Mouse (Mus musculus): Measurements from ENCODE around the gene Msh2. TPM values are rescaled to one million over a fixed set of nuclear protein-coding genes. Genes with fewer than 3 reads are reported as not detected.
A peak's percentile ranks its signal among the peaks of the same experiment; 100 is the strongest.

The Msh2 gene
- polyA plus RNA-seq (2014; fragmentation: Nextera tagmentation; extraction: Ambion mirVana), result 76.8 and 84.1 TPM in 2 replicates

GRCm38 (mm10) chr17:87671890-87672660 is at the start of gene Msh2:
Gene Msh2 (plus strand): TSS chr17:87672330.
- H3K27me3 ChIP-seq (ENCODE audit: control insufficient read depth, insufficient read depth, low read length), result no peaks in the 10 kb centered on the region
- H3K4me1 ChIP-seq (replicated peaks; ENCODE audit: control insufficient read depth, insufficient read depth, low read length), result no peaks in the 10 kb centered on the region
- peak within 1 kb of the TSS; percentile 62; the same call in 1 of the 2 replicates for H3K27ac ChIP-seq (ENCODE audit: low read depth, low read length)
- peak; percentile 99 for ATAC-seq (ENCODE audit: low FRiP score)
- H3K4me2 ChIP-seq (replicated peaks; ENCODE audit: low read depth, low read length), result peak within 1 kb of the TSS; percentile 88
- H3K9me3 ChIP-seq (ENCODE audit: control insufficient read depth, low read length), result no peaks in the 10 kb centered on the region
- no peaks in the 10 kb centered on the region for H3K36me3 ChIP-seq (ENCODE audit: control insufficient read depth, insufficient read depth, low read length)
- under 1% methylated on average over 44 of the region's 44 CpGs for WGBS
- peak within 1 kb of the TSS; percentile 88 for H3K9ac ChIP-seq (ENCODE audit: low read depth, low read length)
- peak; percentile 99 for DNase-seq (ENCODE audit: low spot score)
- peak within 1 kb of the TSS; percentile 90 for H3K4me3 ChIP-seq (ENCODE audit: low read depth, low read length)

GRCm38 (mm10) chr17:87625510-87626086 is 46.5 kb upstream of the Msh2 start:
- Histone ChIP-seq H3K4me3 (ENCODE audit: low read depth, low read length) (no peak overlapping the region), H3K36me3 (ENCODE audit: control insufficient read depth, insufficient read depth, low read length) (no peaks in the 10 kb centered on the region), H3K9me3 (ENCODE audit: control insufficient read depth, low read length) (no peaks in the 10 kb centered on the region), H3K4me1 (replicated peaks; ENCODE audit: control insufficient read depth, insufficient read depth, low read length) (no peaks in the 10 kb centered on the region), H3K4me2 (replicated peaks; ENCODE audit: low read depth, low read length) (no peak overlapping the region), H3K9ac (ENCODE audit: low read depth, low read length) (no peak overlapping the region), H3K27ac (ENCODE audit: low read depth, low read length) (no peak overlapping the region), H3K27me3 (ENCODE audit: control insufficient read depth, insufficient read depth, low read length) (no peaks in the 10 kb centered on the region)
- 76% methylated on average over 3 of the region's 3 CpGs for WGBS
- ATAC-seq (ENCODE audit: low FRiP score) (no peak), DNase-seq (ENCODE audit: low spot score) (no peak)

- Histone ChIP-seq H3K27me3 (ENCODE audit: control insufficient read depth, insufficient read depth, low read length) (no peaks in the 10 kb centered on the region), H3K9me3 (ENCODE audit: control insufficient read depth, low read length) (no peaks in the 10 kb centered on the region), H3K4me1 (replicated peaks; ENCODE audit: control insufficient read depth, insufficient read depth, low read length) (no peaks in the 10 kb centered on the region), H3K4me2 (replicated peaks; ENCODE audit: low read depth, low read length) (no peak overlapping the region), H3K9ac (ENCODE audit: low read depth, low read length) (no peak overlapping the region), H3K27ac (ENCODE audit: low read depth, low read length) (no peak overlapping the region), H3K4me3 (ENCODE audit: low read depth, low read length) (no peak overlapping the region), H3K36me3 (ENCODE audit: control insufficient read depth, insufficient read depth, low read length) (no peaks in the 10 kb centered on the region)
- DNase-seq (ENCODE audit: low spot score) (no peak), ATAC-seq (ENCODE audit: low FRiP score) (no peak)
- 94% methylated on average over 5 of the region's 5 CpGs for WGBS
Measured at GRCm38 (mm10) chr17:87628144-87628543, 44.0 kb upstream of the Msh2 start.

- H3K9ac ChIP-seq (ENCODE audit: low read depth, low read length), result no peak overlapping the region
- no peaks in the 10 kb centered on the region for H3K4me1 ChIP-seq (replicated peaks; ENCODE audit: control insufficient read depth, insufficient read depth, low read length)
- DNase-seq (ENCODE audit: low spot score) (no peak), ATAC-seq (ENCODE audit: low FRiP score) (no peak)
- no peaks in the 10 kb centered on the region for H3K9me3 ChIP-seq (ENCODE audit: control insufficient read depth, low read length)
- H3K27me3 ChIP-seq (ENCODE audit: control insufficient read depth, insufficient read depth, low read length), result no peaks in the 10 kb centered on the region
- WGBS, result 67% methylated on average over 7 of the region's 7 CpGs
- no peak overlapping the region for H3K4me2 ChIP-seq (replicated peaks; ENCODE audit: low read depth, low read length)
- no peak overlapping the region for H3K27ac ChIP-seq (ENCODE audit: low read depth, low read length)
- H3K4me3 ChIP-seq (ENCODE audit: low read depth, low read length), result no peak overlapping the region
- no peaks in the 10 kb centered on the region for H3K36me3 ChIP-seq (ENCODE audit: control insufficient read depth, insufficient read depth, low read length)
Measured at GRCm38 (mm10) chr17:87628706-87629105, 43.4 kb upstream of the Msh2 start.

- H3K27me3 ChIP-seq (ENCODE audit: control insufficient read depth, insufficient read depth, low read length), result peaks cover 36% of the 10 kb centered on the region
- H3K27ac ChIP-seq (ENCODE audit: low read depth, low read length), result no peak overlapping the region
- no peaks in the 10 kb centered on the region for H3K36me3 ChIP-seq (ENCODE audit: control insufficient read depth, insufficient read depth, low read length)
- H3K4me3 ChIP-seq (ENCODE audit: low read depth, low read length), result peak overlapping the region; percentile 53
- peak; percentile 33; the same call in 1 of the 2 replicates for ATAC-seq (ENCODE audit: low FRiP score)
- H3K4me2 ChIP-seq (replicated peaks; ENCODE audit: low read depth, low read length), result peak overlapping the region; percentile 51
- DNase-seq (ENCODE audit: low spot score), result no peak
- WGBS, result 2% methylated on average over 22 of the region's 22 CpGs
- no peaks in the 10 kb centered on the region for H3K9me3 ChIP-seq (ENCODE audit: control insufficient read depth, low read length)
- no peak overlapping the region for H3K9ac ChIP-seq (ENCODE audit: low read depth, low read length)
- no peaks in the 10 kb centered on the region for H3K4me1 ChIP-seq (replicated peaks; ENCODE audit: control insufficient read depth, insufficient read depth, low read length)
Measured at GRCm38 (mm10) chr17:87637056-87637389, 35.1 kb upstream of the Msh2 start.

GRCm38 (mm10) chr17:87639242-87639641 is 32.9 kb upstream of the Msh2 start:
- 84% methylated on average over 5 of the region's 5 CpGs for WGBS
- H3K9me3 ChIP-seq (ENCODE audit: control insufficient read depth, low read length), result no peaks in the 10 kb centered on the region

GRCm38 (mm10) chr17:87640272-87640671 is 31.9 kb upstream of the Msh2 start:
- H3K4me1 ChIP-seq (replicated peaks; ENCODE audit: control insufficient read depth, insufficient read depth, low read length), result no peaks in the 10 kb centered on the region
- no peak for ATAC-seq (ENCODE audit: low FRiP score)
- H3K27me3 ChIP-seq (ENCODE audit: control insufficient read depth, insufficient read depth, low read length), result peaks cover 29% of the 10 kb centered on the region
- no peaks in the 10 kb centered on the region for H3K36me3 ChIP-seq (ENCODE audit: control insufficient read depth, insufficient read depth, low read length)
- no peak for DNase-seq (ENCODE audit: low spot score)
- 95% methylated on average over 27 of the region's 27 CpGs for WGBS
- H3K9ac ChIP-seq (ENCODE audit: low read depth, low read length), result no peak overlapping the region
- no peak overlapping the region for H3K27ac ChIP-seq (ENCODE audit: low read depth, low read length)
- no peak overlapping the region for H3K4me2 ChIP-seq (replicated peaks; ENCODE audit: low read depth, low read length)
- H3K9me3 ChIP-seq (ENCODE audit: control insufficient read depth, low read length), result no peaks in the 10 kb centered on the region
- no peak overlapping the region for H3K4me3 ChIP-seq (ENCODE audit: low read depth, low read length)

More at GRCm38 (mm10) chr17:87639242-87639641, 32.9 kb upstream of the Msh2 start:
- H3K4me3 ChIP-seq (ENCODE audit: low read depth, low read length), result no peak overlapping the region
- H3K4me2 ChIP-seq (replicated peaks; ENCODE audit: low read depth, low read length), result no peak overlapping the region
- H3K27ac ChIP-seq (ENCODE audit: low read depth, low read length), result no peak overlapping the region
- no peaks in the 10 kb centered on the region for H3K36me3 ChIP-seq (ENCODE audit: control insufficient read depth, insufficient read depth, low read length)
- ATAC-seq (ENCODE audit: low FRiP score) (no peak), DNase-seq (ENCODE audit: low spot score) (no peak)
- H3K4me1 ChIP-seq (replicated peaks; ENCODE audit: control insufficient read depth, insufficient read depth, low read length), result no peaks in the 10 kb centered on the region
- no peak overlapping the region for H3K9ac ChIP-seq (ENCODE audit: low read depth, low read length)
- peaks cover 36% of the 10 kb centered on the region for H3K27me3 ChIP-seq (ENCODE audit: control insufficient read depth, insufficient read depth, low read length)

GRCm38 (mm10) chr17:87641006-87641405 is 31.1 kb upstream of the Msh2 start:
- no peaks in the 10 kb centered on the region for H3K4me1 ChIP-seq (replicated peaks; ENCODE audit: control insufficient read depth, insufficient read depth, low read length)
- no peak overlapping the region for H3K9ac ChIP-seq (ENCODE audit: low read depth, low read length)
- ATAC-seq (ENCODE audit: low FRiP score) (no peak), DNase-seq (ENCODE audit: low spot score) (no peak)
- peaks cover 21% of the 10 kb centered on the region for H3K27me3 ChIP-seq (ENCODE audit: control insufficient read depth, insufficient read depth, low read length)
- H3K27ac ChIP-seq (ENCODE audit: low read depth, low read length), result no peak overlapping the region
- no peaks in the 10 kb centered on the region for H3K36me3 ChIP-seq (ENCODE audit: control insufficient read depth, insufficient read depth, low read length)
- H3K4me2 ChIP-seq (replicated peaks; ENCODE audit: low read depth, low read length), result no peak overlapping the region
- no peak overlapping the region for H3K4me3 ChIP-seq (ENCODE audit: low read depth, low read length)
- 88% methylated on average over 12 of the region's 12 CpGs for WGBS
- H3K9me3 ChIP-seq (ENCODE audit: control insufficient read depth, low read length), result no peaks in the 10 kb centered on the region

- Histone ChIP-seq H3K4me3 (ENCODE audit: low read depth, low read length) (no peak overlapping the region), H3K27me3 (ENCODE audit: control insufficient read depth, insufficient read depth, low read length) (peaks cover 9% of the 10 kb centered on the region), H3K36me3 (ENCODE audit: control insufficient read depth, insufficient read depth, low read length) (no peaks in the 10 kb centered on the region), H3K9ac (ENCODE audit: low read depth, low read length) (no peak overlapping the region), H3K27ac (ENCODE audit: low read depth, low read length) (no peak overlapping the region), H3K4me2 (replicated peaks; ENCODE audit: low read depth, low read length) (no peak overlapping the region), H3K4me1 (replicated peaks; ENCODE audit: control insufficient read depth, insufficient read depth, low read length) (no peaks in the 10 kb centered on the region), H3K9me3 (ENCODE audit: control insufficient read depth, low read length) (no peaks in the 10 kb centered on the region)
- WGBS, result 95% methylated on average over 8 of the region's 8 CpGs
- no peak for ATAC-seq (ENCODE audit: low FRiP score)
- DNase-seq (ENCODE audit: low spot score), result no peak
Measured at GRCm38 (mm10) chr17:87642744-87643143, 29.4 kb upstream of the Msh2 start.

All from hindbrain, embryonic 11.5 days (tissue).